Mouse (Mus musculus) left cerebral cortex, postnatal 10 days (tissue): ENCODE data around the gene Apoo. TPM values are rescaled to one million over a fixed set of nuclear protein-coding genes. Genes with fewer than 3 reads are reported as not detected.

Source experiments
- microRNA-seq: library from miRNA; unstranded; fragments of <30 nt; microRNA quantifications from one replicate; pipeline ENCODE4 v1.2.0, GENCODE M21; 2022
- total RNA-seq, 2 experiments: library from RNA; stranded (reverse); gene quantifications; 2 replicates each; pipeline ENCODE4 v1.2.3; 2021

The Apoo gene
- total RNA-seq, 2 experiments from 2014 or later: 65.2 to 87.9 TPM

Small RNAs within 50 kb of the gene (microRNA-seq; reads per million reads assigned to microRNA genes)
- gene Gm44477: not detected

Other genes with a start within 250 kb of the Apoo start
- gene Zfx, start 243.4 kb upstream of the Apoo start, total RNA-seq: 10 to 100 TPM; 25.3 to 25.5 TPM
- gene Eif2s3x, start 154.3 kb upstream of the Apoo start, total RNA-seq: 100 to 1,000 TPM; 125 to 185 TPM
- gene Klhl15, start 132.5 kb upstream of the Apoo start, total RNA-seq: 10 to 100 TPM; 21.5 to 22.8 TPM
- under 1 TPM; 0.12 to 0.13 TPM for gene Fam90a1b, start 340 bp upstream of the Apoo start, total RNA-seq
- 100 to 1,000 TPM; 509 to 516 TPM for gene Maged1, start 175.0 kb downstream of the Apoo start, total RNA-seq